Mouse (Mus musculus) limb, embryonic 14.5 days (tissue): Measurements from ENCODE around the gene Hecw1. TPM values are rescaled to one million over a fixed set of nuclear protein-coding genes. Genes with fewer than 3 reads are reported as not detected.

Experiments used
- ATAC-seq: fragments of 200-750 bp; cut with Nextera tagmentation; 2 replicates; pipeline ENCODE4 v1.8.0; 2017; ENCODE audit warnings: low read depth, moderate number of reproducible peaks, moderate TSS enrichment; ENCODE audit not compliant: low FRiP score
- DNase-seq: peaks from one replicate; pipeline ENCODE4 v3.0.0-alpha.2; 2015; ENCODE audit warnings: low spot score
- H3K27ac ChIP-seq: fragments of 300-500 bp; sonication (generic); replicated peaks from 2 replicates; pipeline ENCODE4 v1.5.1; 2014; ENCODE audit warnings: low read depth, mild to moderate bottlenecking, low read length, moderate library complexity, mixed read lengths
- H3K27me3 ChIP-seq: fragments of 300-500 bp; sonication (generic); 2 replicates; pipeline ENCODE4 v1.6.1; 2014; ENCODE audit warnings: low read length, mixed read lengths; ENCODE audit not compliant: control insufficient read depth, insufficient read depth
- H3K36me3 ChIP-seq: fragments of 300-500 bp; sonication (generic); 2 replicates; pipeline ENCODE4 v1.6.1; 2014; ENCODE audit warnings: mild to moderate bottlenecking, low read length, moderate library complexity, mixed read lengths; ENCODE audit not compliant: control insufficient read depth, insufficient read depth
- H3K4me1 ChIP-seq: fragments of 300-500 bp; sonication (generic); 2 replicates; pipeline ENCODE4 v1.6.1; 2014; ENCODE audit warnings: antibody characterized with exemption, low read length, mixed read lengths; ENCODE audit not compliant: control insufficient read depth, insufficient read depth
- H3K4me2 ChIP-seq: fragments of 300-500 bp; sonication (generic); replicated peaks from 2 replicates; pipeline ENCODE4 v1.6.1; 2014; ENCODE audit warnings: low read depth, mild to moderate bottlenecking, low read length, moderate library complexity; ENCODE audit not compliant: severe bottlenecking
- H3K4me3 ChIP-seq: fragments of 300-500 bp; sonication (generic); replicated peaks from 2 replicates; pipeline ENCODE4 v1.5.1; 2014; ENCODE audit warnings: low read length
- H3K9ac ChIP-seq: fragments of 300-500 bp; sonication (generic); 2 replicates; pipeline ENCODE4 v1.6.1; 2014; ENCODE audit warnings: mild to moderate bottlenecking, low read depth, low read length, moderate library complexity; ENCODE audit not compliant: severe bottlenecking
- H3K9me3 ChIP-seq: fragments of 300-500 bp; sonication (generic); 2 replicates; pipeline ENCODE4 v1.6.1; 2016; ENCODE audit warnings: low read length; ENCODE audit not compliant: control insufficient read depth
- POLR2A ChIP-seq: fragments of 200-500 bp; IDR thresholded peaks from 2 replicates; pipeline ENCODE4 v1.8.0; 2012; ENCODE audit warnings: inconsistent platforms, mild to moderate bottlenecking, moderate library complexity, borderline replicate concordance; ENCODE audit not compliant: insufficient read depth, insufficient read length; ENCODE audit errors: extremely low read depth
- WGBS: fragments of 180-500 bp; shearing (Covaris S2); extraction: QIAGEN DNeasy Blood & Tissue Kit; methylation state at CpG from one replicate; pipeline ENCODE4 v1.1.7; 2014; 5-methylcytosine and 5-hydroxymethylcytosine counted together
- polyA plus RNA-seq, 2 experiments: library from polyadenylated mRNA; depleted of rRNA in 1 of 2; stranded (reverse) in 1 of 2; unstranded in 1 of 2; fragments of >200 nt; fragmentation: Nextera tagmentation in 1 of 2; extraction: Ambion mirVana in 1 of 2; gene quantifications; 2 replicates each; pipeline versions ENCODE4 v1.2.1 to v1.2.3; 2012 to 2014

Hecw1 gene
- polyA plus RNA-seq, 2 experiments = 0.21 to 0.34 TPM

DNA sequence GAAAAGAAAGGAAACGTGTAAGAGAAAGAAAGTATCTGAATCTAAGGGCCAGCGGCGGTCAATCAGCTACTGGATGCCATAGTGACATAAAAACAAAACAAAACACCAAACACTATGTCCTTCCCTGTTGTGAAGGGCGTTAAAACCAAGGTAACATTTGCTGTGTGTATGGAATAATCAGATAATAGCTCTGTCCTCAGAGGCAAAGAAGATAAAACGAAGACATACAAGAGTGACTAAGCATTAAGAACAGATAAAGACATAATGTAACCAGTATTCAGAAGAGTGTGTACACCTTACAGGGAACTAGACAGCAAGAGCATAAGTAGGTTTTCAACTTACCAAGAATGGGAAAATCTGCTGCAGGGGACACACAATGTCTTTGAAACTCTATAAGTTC is 62.0 kb downstream of the Hecw1 start:
- Histone ChIP-seq H3K36me3 (no peaks in the 10 kb centered on the region), H3K4me2 (no peak overlapping the region), H3K4me3 (no peak overlapping the region), H3K4me1 (no peaks in the 10 kb centered on the region), H3K9me3 (no peaks in the 10 kb centered on the region), H3K9ac (no peak overlapping the region), H3K27ac (no peak overlapping the region), H3K27me3 (no peaks in the 10 kb centered on the region)
- ATAC-seq (no peak), DNase-seq (no peak)
- TF ChIP-seq POLR2A = no peak
- WGBS = 86% methylated on average over 5 of the region's 5 CpGs

DNA sequence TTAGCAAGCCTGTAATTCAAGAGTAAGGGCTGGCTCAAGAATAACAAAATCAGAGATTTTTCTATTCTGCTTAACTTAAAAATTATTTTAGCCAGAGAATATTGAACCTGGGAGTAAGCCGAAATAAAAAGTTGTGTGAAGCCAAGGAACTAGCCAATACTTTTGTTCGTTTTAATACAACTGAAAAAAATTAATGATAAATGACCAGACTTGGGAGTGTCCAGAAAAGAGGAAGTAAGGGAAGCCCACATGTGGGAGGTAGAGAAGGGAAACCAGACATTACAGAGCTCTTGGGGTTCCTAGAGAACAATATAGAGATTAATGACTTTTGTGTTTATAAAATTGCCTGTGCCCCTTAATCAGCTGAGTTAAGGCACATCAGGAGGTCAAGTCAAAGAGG is 66.0 kb downstream of the Hecw1 start:
- WGBS = 78% methylated on average over 2 of the region's 2 CpGs
- DNase-seq (no peak), ATAC-seq (no peak)
- Histone ChIP-seq H3K27ac (no peak overlapping the region), H3K9me3 (no peaks in the 10 kb centered on the region), H3K9ac (no peak overlapping the region), H3K4me2 (no peak overlapping the region), H3K36me3 (no peaks in the 10 kb centered on the region), H3K4me1 (no peaks in the 10 kb centered on the region), H3K4me3 (no peak overlapping the region), H3K27me3 (no peaks in the 10 kb centered on the region)
- TF ChIP-seq POLR2A = no peak

DNA sequence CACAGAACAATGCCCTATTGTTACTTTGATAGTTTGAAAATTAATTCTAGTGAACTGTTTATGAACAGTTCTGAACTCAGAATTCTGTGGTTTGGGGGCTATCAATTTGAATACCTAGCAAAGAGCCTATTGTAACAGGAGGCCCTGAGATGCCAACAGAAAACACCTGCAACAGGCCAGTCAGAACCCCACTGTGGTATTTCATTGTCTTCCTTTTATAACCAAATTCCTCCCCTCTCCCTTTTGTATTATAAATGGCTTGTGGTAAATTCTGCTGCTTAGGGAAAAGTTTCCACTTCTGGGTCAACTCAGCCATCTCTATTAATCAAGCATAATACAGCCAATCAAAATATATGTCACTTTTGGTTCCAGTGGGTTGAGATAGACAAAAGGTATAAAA is 83.5 kb downstream of the Hecw1 start:
- no peak overlapping the region for H3K27ac ChIP-seq
- no peak for TF ChIP-seq POLR2A
- H3K36me3 ChIP-seq = no peaks in the 10 kb centered on the region
- no peaks in the 10 kb centered on the region for H3K27me3 ChIP-seq
- DNase-seq (no peak), ATAC-seq (no peak)
- H3K4me3 ChIP-seq = no peak overlapping the region
- no peaks in the 10 kb centered on the region for H3K4me1 ChIP-seq
- H3K4me2 ChIP-seq = no peak overlapping the region
- no peaks in the 10 kb centered on the region for H3K9me3 ChIP-seq
- H3K9ac ChIP-seq = no peak overlapping the region

DNA sequence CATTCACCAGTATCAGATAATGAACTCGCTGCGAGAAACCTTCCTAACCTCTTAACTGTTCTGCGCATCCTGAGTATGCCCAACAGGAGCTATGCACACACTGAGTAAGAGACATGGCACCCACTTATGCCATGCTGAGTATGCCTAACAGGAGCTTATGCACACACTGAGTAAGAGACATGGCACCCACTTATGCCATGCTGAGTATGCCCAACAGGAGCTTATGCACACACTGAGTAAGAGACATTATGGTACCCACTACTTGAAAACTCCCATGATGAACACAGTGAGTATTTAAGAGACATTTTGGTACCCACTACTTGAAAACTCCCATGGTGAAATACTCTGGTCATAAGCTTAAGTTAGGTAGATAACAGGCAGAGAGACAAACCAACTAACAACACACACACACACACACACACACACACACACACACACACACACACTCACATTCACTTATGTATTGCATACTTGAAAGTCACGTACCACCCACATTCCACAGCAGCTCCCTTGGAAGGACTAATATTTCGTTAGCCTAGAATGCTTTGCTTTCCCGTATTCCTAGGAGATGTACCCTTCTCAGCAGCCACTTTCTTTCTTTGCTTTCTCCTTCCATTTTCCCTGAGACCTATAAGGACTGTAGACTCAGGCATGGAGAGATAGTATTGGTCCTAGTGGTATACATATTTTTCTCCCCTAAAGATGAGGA is 94.0 kb downstream of the Hecw1 start:
- DNase-seq (no peak), ATAC-seq (no peak)
- Histone ChIP-seq H3K4me2 (no peak overlapping the region), H3K27ac (no peak overlapping the region), H3K4me1 (no peaks in the 10 kb centered on the region), H3K9me3 (no peaks in the 10 kb centered on the region), H3K36me3 (no peaks in the 10 kb centered on the region), H3K27me3 (no peaks in the 10 kb centered on the region), H3K4me3 (no peak overlapping the region), H3K9ac (no peak overlapping the region)
- 85% methylated on average over 6 of the region's 6 CpGs for WGBS
- no peak for TF ChIP-seq POLR2A

DNA sequence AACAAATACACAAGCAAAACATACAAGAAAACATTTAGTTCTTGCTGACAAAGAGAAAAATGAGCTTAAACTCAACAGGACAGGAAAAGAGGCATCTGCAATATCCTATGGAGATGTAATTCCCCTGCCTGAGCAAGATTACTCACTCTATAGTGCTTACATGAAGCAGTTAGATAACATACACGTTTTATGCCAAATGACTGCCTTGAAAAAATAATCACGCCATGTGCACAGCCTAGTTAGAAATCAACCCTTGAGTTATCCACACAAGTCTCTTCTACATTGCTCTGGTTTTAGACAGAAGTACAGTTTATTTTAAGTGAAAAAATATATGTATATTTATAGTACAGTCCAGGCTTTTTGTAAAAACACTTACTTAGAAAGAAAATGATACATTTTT is 98.2 kb downstream of the Hecw1 start:
- no peak overlapping the region for H3K27ac ChIP-seq
- H3K4me3 ChIP-seq = no peak overlapping the region
- no peaks in the 10 kb centered on the region for H3K36me3 ChIP-seq
- ATAC-seq = no peak
- H3K4me1 ChIP-seq = no peaks in the 10 kb centered on the region
- WGBS = 81% methylated on average over 2 of the region's 2 CpGs
- H3K9ac ChIP-seq = no peak overlapping the region
- no peaks in the 10 kb centered on the region for H3K9me3 ChIP-seq
- no peaks in the 10 kb centered on the region for H3K27me3 ChIP-seq
- no peak for DNase-seq
- H3K4me2 ChIP-seq = no peak overlapping the region
- TF ChIP-seq POLR2A = no peak

DNA sequence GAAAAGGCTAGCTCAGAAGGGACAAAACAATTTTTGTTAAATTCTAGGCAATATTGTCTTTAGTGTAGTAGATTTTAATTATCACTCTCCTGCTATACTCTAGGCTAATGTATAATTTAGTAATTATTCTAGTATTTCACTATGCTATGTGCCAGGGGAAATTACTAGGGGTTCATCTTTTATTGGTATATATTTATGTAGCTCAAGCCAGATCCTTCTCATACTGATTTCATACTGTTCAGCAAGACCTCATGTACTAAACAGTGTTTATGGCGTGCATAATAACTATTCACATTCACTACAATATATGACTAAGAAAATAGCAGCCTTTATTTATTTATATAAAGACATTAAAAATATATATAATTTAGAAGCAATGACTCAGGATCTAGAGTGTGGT is 109.6 kb downstream of the Hecw1 start:
- H3K27me3 ChIP-seq = no peaks in the 10 kb centered on the region
- WGBS = 71% methylated on average over 1 of the region's 1 CpGs
- ATAC-seq (no peak), DNase-seq (no peak)
- H3K9ac ChIP-seq = no peak overlapping the region
- no peak overlapping the region for H3K4me3 ChIP-seq
- no peaks in the 10 kb centered on the region for H3K4me1 ChIP-seq
- H3K4me2 ChIP-seq = no peak overlapping the region
- no peak overlapping the region for H3K27ac ChIP-seq
- H3K36me3 ChIP-seq = no peaks in the 10 kb centered on the region
- H3K9me3 ChIP-seq = no peaks in the 10 kb centered on the region
- no peak for TF ChIP-seq POLR2A
